Mouse (Mus musculus) CH12.LX (cell line): ENCODE measurements around the gene Clcn2. TPM values are rescaled to one million over a fixed set of nuclear protein-coding genes. Genes with fewer than 3 reads are reported as not detected.

Experiments
- DNase-seq: peaks from one replicate; pipeline ENCODE4 v3.0.0-alpha.2; 2013; ENCODE audit errors: extremely low read depth
- H3K27ac ChIP-seq: 2 replicates; pipeline ENCODE4 v1.5.1; 2012; ENCODE audit warnings: low read depth, mild to moderate bottlenecking, control low read depth, moderate library complexity; ENCODE audit not compliant: insufficient read depth
- H3K27me3 ChIP-seq: replicated peaks from 2 replicates; pipeline ENCODE3; 2012; ENCODE audit warnings: inconsistent platforms
- H3K36me3 ChIP-seq, 2 experiments: replicated peaks in 1 of 2; 2 replicates each; pipeline versions ENCODE3 to v1.6.1; 2012; ENCODE audit warnings: inconsistent platforms in 1 of 2, low read length in 1 of 2, mild to moderate bottlenecking in 1 of 2, mixed read lengths in 1 of 2, moderate library complexity in 1 of 2; ENCODE audit not compliant: control insufficient read depth in 1 of 2, insufficient read depth in 1 of 2
- H3K4me1 ChIP-seq, 2 experiments: 2 replicates each; pipeline ENCODE4 v1.6.1; 2012; ENCODE audit warnings: inconsistent platforms in 1 of 2, moderate library complexity in 1 of 2; ENCODE audit not compliant: insufficient read depth in 2 of 2, control insufficient read depth in 1 of 2
- H3K4me2 ChIP-seq: 2 replicates; pipeline ENCODE4 v1.6.1; 2012; ENCODE audit warnings: low read depth, mild to moderate bottlenecking, control low read depth; ENCODE audit not compliant: poor library complexity, insufficient read depth, severe bottlenecking
- H3K4me3 ChIP-seq, 3 experiments: fragments of 150-350 bp in 1 of 3; sonication (generic) in 1 of 3; replicated peaks in 1 of 3; 2 replicates each; pipeline versions ENCODE3 to v1.5.1; 2011 to 2012; ENCODE audit warnings: low read depth in 2 of 3, low read length in 2 of 3, mild to moderate bottlenecking in 2 of 3, moderate library complexity in 2 of 3, control low read depth in 1 of 3, improper control_type of control experiment in 1 of 3, inconsistent platforms in 1 of 3, mixed read lengths in 1 of 3; ENCODE audit not compliant: poor library complexity in 1 of 3
- H3K79me2 ChIP-seq: replicated peaks from 2 replicates; pipeline ENCODE4 v1.6.1; 2012; ENCODE audit warnings: mild to moderate bottlenecking, moderate library complexity; ENCODE audit not compliant: control insufficient read depth, poor library complexity, insufficient read depth, severe bottlenecking; ENCODE audit errors: extremely low read depth
- H3K9ac ChIP-seq: 2 replicates; pipeline ENCODE4 v1.6.1; 2012; ENCODE audit warnings: low read depth, mild to moderate bottlenecking, control low read depth, moderate library complexity; ENCODE audit not compliant: insufficient read depth
- H3K9me3 ChIP-seq: replicated peaks from 2 replicates; pipeline ENCODE3; 2012; ENCODE audit warnings: low read length, inconsistent platforms, mixed read lengths
- CHD1 ChIP-seq: IDR thresholded peaks from 2 replicates; pipeline ENCODE4 v1.6.1; 2012; ENCODE audit warnings: low read depth, low read length, improper control_type of control experiment, inconsistent platforms
- CHD2 ChIP-seq: IDR thresholded peaks from 2 replicates; pipeline ENCODE4 v1.6.1; 2011; ENCODE audit warnings: low read length, improper control_type of control experiment
- CTCF ChIP-seq, 2 experiments: IDR thresholded peaks in 1 of 2; conservative IDR thresholded peaks in 1 of 2; 2 replicates each; pipeline ENCODE4 v1.5.1; 2011 to 2012; ENCODE audit warnings: low read depth in 2 of 2, low read length in 2 of 2, improper control_type of control experiment in 1 of 2, inconsistent platforms in 1 of 2, mild to moderate bottlenecking in 1 of 2, moderate library complexity in 1 of 2
- E2F4 ChIP-seq: IDR thresholded peaks from 2 replicates; pipeline ENCODE4 v1.6.1; 2011; ENCODE audit warnings: low read depth, low read length, improper control_type of control experiment; ENCODE audit not compliant: insufficient replicate concordance
- ELF1 ChIP-seq: IDR thresholded peaks from 2 replicates; pipeline ENCODE4 v1.6.1; 2014; ENCODE audit warnings: low read depth, mild to moderate bottlenecking, inconsistent platforms, low read length, improper control_type of control experiment
- EP300 ChIP-seq: IDR thresholded peaks from 2 replicates; pipeline ENCODE4 v1.6.1; 2011; ENCODE audit warnings: low read length, improper control_type of control experiment
- ETS1 ChIP-seq: conservative IDR thresholded peaks from 2 replicates; pipeline ENCODE4 v1.6.1; 2012; ENCODE audit warnings: low read depth, mild to moderate bottlenecking, inconsistent platforms, low read length, improper control_type of control experiment, moderate library complexity
- GABPA ChIP-seq: IDR thresholded peaks from 2 replicates; pipeline ENCODE4 v1.6.1; 2012; ENCODE audit warnings: low read depth, low read length, improper control_type of control experiment, inconsistent platforms; ENCODE audit not compliant: insufficient replicate concordance
- IRF4 ChIP-seq: IDR thresholded peaks from 2 replicates; pipeline ENCODE4 v1.6.1; 2014; ENCODE audit warnings: low read depth, mild to moderate bottlenecking, inconsistent platforms, low read length, improper control_type of control experiment
- KAT2A ChIP-seq: IDR thresholded peaks from 2 replicates; pipeline ENCODE4 v1.6.1; 2012; ENCODE audit warnings: low read length, improper control_type of control experiment, inconsistent platforms; ENCODE audit not compliant: insufficient replicate concordance
- MAFK ChIP-seq: IDR thresholded peaks from 2 replicates; pipeline ENCODE4 v1.6.1; 2011; ENCODE audit warnings: low read length, improper control_type of control experiment; ENCODE audit not compliant: insufficient replicate concordance
- MAX ChIP-seq: IDR thresholded peaks from 2 replicates; pipeline ENCODE4 v1.6.1; 2011; ENCODE audit warnings: low read length, improper control_type of control experiment
- MAZ ChIP-seq: IDR thresholded peaks from 2 replicates; pipeline ENCODE4 v1.6.1; 2012; ENCODE audit warnings: low read depth, mild to moderate bottlenecking, inconsistent platforms, low read length, improper control_type of control experiment, moderate library complexity
- NELFE ChIP-seq: IDR thresholded peaks from 2 replicates; pipeline ENCODE4 v1.6.1; 2011; ENCODE audit warnings: low read depth, low read length, improper control_type of control experiment
- PAX5 ChIP-seq: IDR thresholded peaks from 2 replicates; pipeline ENCODE4 v1.6.1; 2012; ENCODE audit warnings: low read length, inconsistent platforms, mixed read lengths
- POLR2AphosphoS2 ChIP-seq: IDR thresholded peaks from 2 replicates; pipeline ENCODE4 v1.6.1; 2011; ENCODE audit warnings: low read depth, low read length, improper control_type of control experiment
- RAD21 ChIP-seq: IDR thresholded peaks from 2 replicates; pipeline ENCODE4 v1.6.1; 2011; ENCODE audit warnings: low read depth, mild to moderate bottlenecking, low read length, improper control_type of control experiment, moderate library complexity
- SMC3 ChIP-seq: IDR thresholded peaks from 2 replicates; pipeline ENCODE4 v1.6.1; 2011; ENCODE audit warnings: low read depth, low read length, improper control_type of control experiment
- TBP ChIP-seq: conservative IDR thresholded peaks from 2 replicates; pipeline ENCODE4 v1.6.1; 2011; ENCODE audit warnings: low read depth, low read length, improper control_type of control experiment
- TCF12 ChIP-seq: IDR thresholded peaks from 2 replicates; pipeline ENCODE4 v1.6.1; 2014; ENCODE audit warnings: low read depth, mild to moderate bottlenecking, inconsistent platforms, low read length, improper control_type of control experiment
- ZKSCAN1 ChIP-seq: IDR thresholded peaks from 2 replicates; pipeline ENCODE4 v1.6.1; 2012; ENCODE audit warnings: low read depth, inconsistent platforms, low read length, improper control_type of control experiment, borderline replicate concordance
- ZMIZ1 ChIP-seq: IDR thresholded peaks from 2 replicates; pipeline ENCODE4 v1.6.1; 2012; ENCODE audit warnings: low read depth, mild to moderate bottlenecking, inconsistent platforms, low read length, improper control_type of control experiment
- ZNF384 ChIP-seq: IDR thresholded peaks from 2 replicates; pipeline ENCODE4 v1.6.1; 2012; ENCODE audit warnings: low read depth, low read length, improper control_type of control experiment, inconsistent platforms
- dilution Hi-C: fragments of 300-500 bp; cut with MboI; formaldehyde crosslinking; loops from 2 replicates; pipeline ENCODE4 v1.14.3; 2020; ENCODE audit warnings: low sequenced_read_pairs; ENCODE audit not compliant: extremely low pct_unique_long_range_greater_than_20kb, extremely low pct_ligation_motif_present
- in situ Hi-C: fragments of 300-500 bp; cut with MboI; formaldehyde crosslinking; loops from 3 replicates; pipeline ENCODE4 v1.14.3; 2019; ENCODE audit warnings: low sequenced_read_pairs, low pct_ligation_motif_present, low pct_unique_long_range_greater_than_20kb, mixed read lengths
- polyA plus RNA-seq: library from polyadenylated mRNA; unstranded; fragments of >175 nt; gene quantifications from 2 replicates; pipeline ENCODE4 v1.2.1, GENCODE M21; 2012; ENCODE audit warnings: low read depth; ENCODE audit not compliant: insufficient read length
- total RNA-seq, 2 experiments: library from RNA; depleted of rRNA; stranded (reverse); fragments of 300-350 nt in 1 of 2; fragments of >200 nt in 1 of 2; gene quantifications; 2 replicates each; pipeline ENCODE4 v1.2.3; 2012 to 2014

Gene Clcn2
- total and polyA plus RNA-seq, 3 experiments: 1.2 to 4.5 (median 4.1) TPM

- H3K9ac ChIP-seq: no peak overlapping the region
- TF ChIP-seq CHD2: no peak
- TF ChIP-seq ZKSCAN1: no peak
- TF ChIP-seq MAFK: no peak
- no peak for TF ChIP-seq ZMIZ1
- DNase-seq: no peak
- H3K4me1 ChIP-seq: peaks cover 0 to 5% of the 10 kb centered on the region in 2 experiments; a peak in 1 of 4 replicates
- peaks cover 16% of the 10 kb centered on the region for H3K9me3 ChIP-seq
- no peaks in the 10 kb centered on the region for H3K36me3 ChIP-seq
- H3K4me3 ChIP-seq: no peak overlapping the region
- H3K4me2 ChIP-seq: no peak overlapping the region
- H3K79me2 ChIP-seq: no peaks in the 10 kb centered on the region
- dilution Hi-C loops (no loop called here), in situ Hi-C loops (no loop called here)
- H3K27ac ChIP-seq: no peak overlapping the region
- peaks cover 55% of the 10 kb centered on the region for H3K27me3 ChIP-seq
These were observed 18.6 kb upstream of the Clcn2 start for GRCm38 (mm10) chr16:20736168-20736567.

DNA sequence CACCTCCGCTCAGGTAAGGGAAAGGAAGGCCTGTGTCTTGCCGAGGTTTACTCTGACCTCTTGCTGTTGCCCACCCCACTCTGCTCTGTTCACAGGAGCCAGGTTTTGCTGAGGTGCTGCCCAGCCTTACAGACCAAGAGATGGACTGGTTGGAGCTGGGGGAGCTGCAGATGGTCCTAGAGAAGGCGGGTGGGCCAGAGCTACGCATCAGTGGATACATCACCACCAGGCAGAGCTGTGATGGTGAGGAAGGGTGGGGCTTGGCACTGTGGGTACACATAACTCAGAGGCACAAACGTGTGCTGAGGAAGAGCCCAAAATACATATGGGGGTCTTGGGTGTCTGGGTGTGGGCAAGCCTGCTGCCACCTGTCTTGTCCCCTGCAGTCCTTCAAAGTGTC is 18.1 kb upstream of the Clcn2 start:
- H3K27me3 ChIP-seq: peaks cover 53% of the 10 kb centered on the region
- no peak for TF ChIP-seq ELF1
- no peak for TF ChIP-seq E2F4
- no peak for TF ChIP-seq IRF4
- TF ChIP-seq RAD21: no peak
- TF ChIP-seq MAZ: no peak
- no peak for TF ChIP-seq TCF12
- no peak for TF ChIP-seq ZMIZ1
- TF ChIP-seq EP300: no peak
- TF ChIP-seq, all 38 proteins: peak for 0

GRCm38 (mm10) chr16:20733731-20734730 is 16.5 kb upstream of the Clcn2 start, which contains the start of gene Thpo:
TSS of gene Thpo (minus strand) at chr16:20734511.
- H3K4me3 ChIP-seq: no peak within 1 kb of the TSS
- no peaks in the 10 kb centered on the region for H3K79me2 ChIP-seq
- H3K27me3 ChIP-seq: peaks cover 54% of the 10 kb centered on the region
- in situ Hi-C loops (no loop called here), dilution Hi-C loops (no loop called here)
- H3K36me3 ChIP-seq: no peaks in the 10 kb centered on the region
- H3K9me3 ChIP-seq: peaks cover 16% of the 10 kb centered on the region
- H3K4me1 ChIP-seq: peaks cover 5 to 6% of the 10 kb centered on the region in 2 experiments; a peak in 3 of 4 replicates
- no peak within 1 kb of the TSS for H3K27ac ChIP-seq
- DNase-seq: no peak
- no peak within 1 kb of the TSS for H3K9ac ChIP-seq
- H3K4me2 ChIP-seq: no peak within 1 kb of the TSS
- TF ChIP-seq NELFE (no peak), TBP (no peak), ZNF384 (no peak), ZKSCAN1 (no peak), POLR2AphosphoS2 (no peak), CHD1 (no peak), PAX5 (no peak), RAD21 (no peak), KAT2A (no peak), MAX (no peak), GABPA (no peak), TCF12 (no peak), ETS1 (no peak), E2F4 (no peak), CTCF (conservative IDR thresholded peaks at IDR 0.05 in 1 of 2, IDR thresholded peaks at IDR 0.05 in 1 of 2; ENCODE audit: low read depth in 2 of 2, low read length in 2 of 2) (no peak), MAZ (no peak), SMC3 (no peak), EP300 (no peak)

More for the DNA sequence above, 18.1 kb upstream of the Clcn2 start:
- peaks cover under 1 to 5% of the 10 kb centered on the region in 2 experiments; a peak in 1 of 4 replicates for H3K4me1 ChIP-seq
- no peak overlapping the region for H3K4me2 ChIP-seq
- H3K9ac ChIP-seq: no peak overlapping the region
- no peak overlapping the region for H3K27ac ChIP-seq
- in situ Hi-C loops: no loop called here
- no peak for DNase-seq
- dilution Hi-C loops: no loop called here
- no peak overlapping the region for H3K4me3 ChIP-seq
- H3K79me2 ChIP-seq: no peaks in the 10 kb centered on the region
- peaks cover 16% of the 10 kb centered on the region for H3K9me3 ChIP-seq
- H3K36me3 ChIP-seq: no peaks in the 10 kb centered on the region
